7 mouse cellular contexts compared by ENCODE assay signal in the genomic region with DNA sequence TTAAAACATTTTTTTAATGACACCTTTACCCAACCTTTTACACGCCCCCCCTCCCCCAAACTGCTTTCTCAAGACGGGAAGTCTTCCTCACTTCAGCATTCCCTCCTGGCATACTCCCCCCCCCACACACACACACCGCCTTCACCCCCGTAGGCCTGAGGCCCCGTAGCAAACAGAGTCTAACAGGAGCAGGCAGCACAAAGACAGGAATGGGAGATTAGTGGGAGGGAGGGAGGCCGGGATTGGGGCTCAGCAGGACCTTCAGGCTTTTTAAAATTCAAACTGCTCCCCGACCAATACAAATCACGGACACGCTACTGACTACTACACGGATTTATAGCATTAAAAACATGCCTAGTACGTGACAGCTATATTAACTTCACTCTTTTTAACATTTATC. TPM values are rescaled to one million over a fixed set of nuclear protein-coding genes. Genes with fewer than 3 reads are reported as not detected.
DNase-seq lines count a peak whose midpoint lies in the region; ATAC-seq and TF ChIP-seq lines count a peak whose summit lies in the region.

No protein-coding gene starts in this region.

- no peaks in the 10 kb centered on the region for H3K36me3 ChIP-seq in E14TG2a.4 (ENCODE audit: insufficient read depth, low read length)
- no peaks in the 10 kb centered on the region for H3K36me3 ChIP-seq in embryonic facial prominence, embryonic 14.5 days (ENCODE audit: control insufficient read depth, insufficient read depth, low read length)
- H3K36me3 ChIP-seq in hindbrain, postnatal 0 days (ENCODE audit: insufficient read depth, low read length), result no peaks in the 10 kb centered on the region
- no peaks in the 10 kb centered on the region for H3K36me3 ChIP-seq in liver, embryonic 14.5 days (replicated peaks; ENCODE audit: control insufficient read depth, insufficient read depth, low read depth)
- H3K36me3 ChIP-seq in stomach, postnatal 0 days (ENCODE audit: control insufficient read depth, insufficient read depth, low read length), result no peaks in the 10 kb centered on the region

- peak overlapping the region; percentile 98 for H3K4me3 ChIP-seq in E14TG2a.4 (replicated peaks; ENCODE audit: low read length)
- peak overlapping the region; percentile 98 for H3K4me3 ChIP-seq in embryonic facial prominence, embryonic 14.5 days (ENCODE audit: low read depth, low read length)
- H3K4me3 ChIP-seq in hindbrain, postnatal 0 days (ENCODE audit: low read length), result peak overlapping the region; percentile 98
- peak overlapping the region; percentile 95 for H3K4me3 ChIP-seq in liver, embryonic 14.5 days (ENCODE audit: insufficient read depth in 1 of 2, low read depth in 2 of 2, low read length in 2 of 2)
- H3K4me3 ChIP-seq in stomach, postnatal 0 days (ENCODE audit: low read depth, low read length), result peak overlapping the region; percentile 97

- no peak for TF ChIP-seq EP300 in liver, embryonic 14.5 days (IDR thresholded peaks at IDR 0.05; ENCODE audit: low read depth)
- no peak for TF ChIP-seq EP300 in stomach, postnatal 0 days (optimal IDR thresholded peaks at IDR 0.05)

- ATAC-seq in embryonic facial prominence, embryonic 14.5 days (ENCODE audit: low read depth), result no peak
- no peak for ATAC-seq in hindbrain, postnatal 0 days
- no peak for ATAC-seq in liver, embryonic 14.5 days (ENCODE audit: insufficient read depth)
- ATAC-seq in stomach, postnatal 0 days (ENCODE audit: low FRiP score, low TSS enrichment), result no peak
- ATAC-seq in megakaryocyte progenitor cell, adult 5-6 weeks (replicated peaks; ENCODE audit: poor library complexity), result no peak

- 3% methylated on average over 11 of the region's 11 CpGs for WGBS in embryonic facial prominence, embryonic 14.5 days
- under 1% methylated on average over 11 of the region's 11 CpGs for WGBS in hindbrain, postnatal 0 days
- WGBS in liver, embryonic 14.5 days (ENCODE audit: insufficient replicate concordance), result 4% methylated on average over 11 of the region's 11 CpGs
- WGBS in stomach, postnatal 0 days, result 2% methylated on average over 11 of the region's 11 CpGs

- no peaks in the 10 kb centered on the region for H3K9me3 ChIP-seq in E14TG2a.4 (ENCODE audit: low read length)
- no peaks in the 10 kb centered on the region for H3K9me3 ChIP-seq in embryonic facial prominence, embryonic 14.5 days (ENCODE audit: control insufficient read depth, low read length)
- H3K9me3 ChIP-seq in hindbrain, postnatal 0 days (ENCODE audit: low read length), result no peaks in the 10 kb centered on the region
- H3K9me3 ChIP-seq in liver, embryonic 14.5 days (ENCODE audit: control insufficient read depth, low read length), result no peaks in the 10 kb centered on the region
- no peaks in the 10 kb centered on the region for H3K9me3 ChIP-seq in stomach, postnatal 0 days (ENCODE audit: control insufficient read depth, low read length)

- H3K27me3 ChIP-seq in E14TG2a.4 (ENCODE audit: insufficient read depth, low read length), result no peaks in the 10 kb centered on the region
- no peaks in the 10 kb centered on the region for H3K27me3 ChIP-seq in embryonic facial prominence, embryonic 14.5 days (replicated peaks; ENCODE audit: control insufficient read depth, insufficient read depth, low read length)
- H3K27me3 ChIP-seq in hindbrain, postnatal 0 days (ENCODE audit: insufficient read depth, low read length), result no peaks in the 10 kb centered on the region
- no peaks in the 10 kb centered on the region for H3K27me3 ChIP-seq in liver, embryonic 14.5 days (ENCODE audit: control insufficient read depth, insufficient read depth, low read length)
- H3K27me3 ChIP-seq in stomach, postnatal 0 days (ENCODE audit: control insufficient read depth, insufficient read depth, low read length), result no peaks in the 10 kb centered on the region

- peaks cover 37% of the 10 kb centered on the region for H3K4me1 ChIP-seq in E14TG2a.4 (replicated peaks; ENCODE audit: low read depth, low read length)
- H3K4me1 ChIP-seq in embryonic facial prominence, embryonic 14.5 days (ENCODE audit: control insufficient read depth, insufficient read depth, low read length), result peaks cover 11% of the 10 kb centered on the region
- peaks cover 5% of the 10 kb centered on the region; the same call in 1 of the 2 replicates for H3K4me1 ChIP-seq in hindbrain, postnatal 0 days (ENCODE audit: insufficient read depth, low read length)
- peaks cover 4 to 5% of the 10 kb centered on the region in 2 experiments for H3K4me1 ChIP-seq in liver, embryonic 14.5 days (replicated peaks; ENCODE audit: control insufficient read depth in 2 of 2, insufficient read depth in 2 of 2, low read length in 1 of 2)
- H3K4me1 ChIP-seq in stomach, postnatal 0 days (replicated peaks; ENCODE audit: control insufficient read depth, insufficient read depth), result no peaks in the 10 kb centered on the region; the same call in 1 of the 2 replicates

- DNase-seq in A20 (ENCODE audit: low read depth, low spot score), result peak; percentile 49
- DNase-seq in embryonic facial prominence, embryonic 14.5 days (ENCODE audit: low spot score), result peak; percentile 65
- peak; percentile 33 for DNase-seq in hindbrain, postnatal 0 days (ENCODE audit: low spot score)
- DNase-seq in liver, embryonic 14.5 days (ENCODE audit: low read depth in 3 of 3, low spot score in 3 of 3), result no peak
- DNase-seq in stomach, postnatal 0 days (ENCODE audit: low spot score), result peak; percentile 41

- H3K9ac ChIP-seq in embryonic facial prominence, embryonic 14.5 days (ENCODE audit: low read depth, low read length), result peak overlapping the region; percentile 99
- H3K9ac ChIP-seq in hindbrain, postnatal 0 days (replicated peaks; ENCODE audit: low read length), result peak overlapping the region; percentile 98
- H3K9ac ChIP-seq in liver, embryonic 14.5 days (replicated peaks), result peak overlapping the region; percentile 95
- H3K9ac ChIP-seq in stomach, postnatal 0 days (ENCODE audit: low read length), result peak overlapping the region; percentile 98

- TF ChIP-seq CTCF in E14TG2a.4 (conservative IDR thresholded peaks at IDR 0.05; ENCODE audit: low read length), result no peak
- TF ChIP-seq CTCF in hindbrain, postnatal 0 days (IDR thresholded peaks at IDR 0.05; ENCODE audit: low read depth), result no peak
- no peak for TF ChIP-seq CTCF in liver, embryonic 14.5 days (IDR thresholded peaks at IDR 0.05; ENCODE audit: low read depth)
- TF ChIP-seq CTCF in stomach, postnatal 0 days (IDR thresholded peaks at IDR 0.05; ENCODE audit: low read depth), result no peak

- H3K27ac ChIP-seq in embryonic facial prominence, embryonic 14.5 days (replicated peaks; ENCODE audit: low read depth, low read length), result peak overlapping the region; percentile 100; the same call in 1 of the 2 replicates
- H3K27ac ChIP-seq in hindbrain, postnatal 0 days, result no peak overlapping the region
- H3K27ac ChIP-seq in liver, embryonic 14.5 days, result peak overlapping the region; percentile 14
- peak overlapping the region; percentile 100 for H3K27ac ChIP-seq in stomach, postnatal 0 days (replicated peaks)

- peak overlapping the region; percentile 93 for H3K4me2 ChIP-seq in embryonic facial prominence, embryonic 14.5 days (ENCODE audit: low read depth, low read length)
- H3K4me2 ChIP-seq in hindbrain, postnatal 0 days (ENCODE audit: low read depth, low read length), result peak overlapping the region; percentile 100
- peak overlapping the region; percentile 80 for H3K4me2 ChIP-seq in liver, embryonic 14.5 days (ENCODE audit: low read depth)
- H3K4me2 ChIP-seq in stomach, postnatal 0 days (replicated peaks; ENCODE audit: low read depth), result peak overlapping the region; percentile 72

RNA-seq across cellular contexts. Expression of a gene that starts 2.1 kb away (rescaled TPM):
- polyA plus RNA-seq in embryonic facial prominence, embryonic 14.5 days (2014; fragmentation: Nextera tagmentation; extraction: Ambion mirVana), result 20.3 and 20.9 TPM in 2 replicates
- total RNA-seq in hindbrain, postnatal 0 days (2014; rRNA removed), result 12.5 and 14.0 TPM in 2 replicates
- 10.8 and 10.9 TPM in 2 replicates for polyA plus RNA-seq in hindbrain, postnatal 0 days (2015; fragmentation: Nextera tagmentation; extraction: Ambion mirVana)
- 3.5 and 5.7 TPM in 2 replicates for polyA plus RNA-seq in liver, embryonic 14.5 days (2012; rRNA removed)
- polyA plus RNA-seq in liver, embryonic 14.5 days (2014; fragmentation: Nextera tagmentation; extraction: Ambion mirVana), result 6.7 and 6.9 TPM in 2 replicates
- 8.8 and 9.1 TPM in 2 replicates for polyA plus RNA-seq in stomach, postnatal 0 days (2015; fragmentation: Nextera tagmentation; extraction: Ambion mirVana)
- 62.0 and 68.8 TPM in 2 replicates for total RNA-seq in megakaryocyte progenitor cell, adult 5-6 weeks (2015)
- total RNA-seq in megakaryocyte progenitor cell, adult 5-6 weeks (2017), result 33.6 and 44.6 TPM in 2 replicates

Comparison
In these comparisons a context has a peak if more than half of its experiments do, and no peak if none do; other contexts are left out.
1. DNase-seq: peak in A20 (single experiment), embryonic facial prominence, embryonic 14.5 days (single experiment), hindbrain, postnatal 0 days (single experiment) and stomach, postnatal 0 days (single experiment); none in liver, embryonic 14.5 days (0 of 3).
2. Peak in every context shown above with its lines, with median percentiles within 50 percentile points of each other: H3K4me3 ChIP-seq, H3K4me2 ChIP-seq and H3K9ac ChIP-seq.